Mouse (Mus musculus): ENCODE measurements around the gene Exoc3l.
A peak's percentile ranks its signal among the peaks of the same experiment; 100 is the strongest.

Exoc3l gene

DNA sequence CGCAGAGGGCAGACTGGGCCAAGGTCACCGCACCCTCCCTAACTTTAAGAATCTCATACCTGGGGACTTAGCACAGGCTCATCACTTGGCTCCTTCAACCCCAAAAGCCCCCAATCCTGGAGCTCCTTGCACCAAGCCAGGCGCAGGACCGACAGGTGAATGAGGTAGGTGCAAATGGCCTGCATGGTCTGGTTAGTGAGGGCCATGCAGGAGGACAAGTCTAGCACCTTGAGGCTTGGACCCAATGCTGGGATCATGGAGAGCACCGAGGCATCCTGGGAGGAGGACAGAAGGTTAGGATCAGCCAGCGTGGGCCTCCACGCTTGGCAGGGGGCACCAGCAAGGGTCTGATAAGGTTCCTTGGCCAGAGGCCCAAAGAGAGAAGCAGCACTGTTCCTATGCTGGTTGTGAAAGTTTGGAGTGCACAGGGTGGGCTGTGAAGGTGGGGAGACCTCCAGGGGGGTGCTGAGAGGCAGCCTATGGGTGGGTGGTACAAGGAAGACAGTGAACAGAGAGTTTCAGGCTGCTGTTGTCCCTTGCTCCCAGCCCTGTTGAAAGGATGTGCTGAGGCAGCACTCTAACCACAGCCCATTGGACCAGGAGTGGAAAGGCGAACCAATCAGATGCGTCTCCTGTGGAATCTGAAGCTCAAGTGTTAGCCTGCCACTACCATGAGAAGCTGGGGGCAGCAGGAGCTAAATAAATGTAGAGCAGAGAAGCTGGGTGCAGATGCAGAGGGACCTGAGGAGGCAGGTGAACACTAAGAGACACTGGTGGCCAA, 17.9 kb upstream of the Exoc3l start:
- DNase-seq (ENCODE audit: low read depth, low spot score), result no peak

DNA sequence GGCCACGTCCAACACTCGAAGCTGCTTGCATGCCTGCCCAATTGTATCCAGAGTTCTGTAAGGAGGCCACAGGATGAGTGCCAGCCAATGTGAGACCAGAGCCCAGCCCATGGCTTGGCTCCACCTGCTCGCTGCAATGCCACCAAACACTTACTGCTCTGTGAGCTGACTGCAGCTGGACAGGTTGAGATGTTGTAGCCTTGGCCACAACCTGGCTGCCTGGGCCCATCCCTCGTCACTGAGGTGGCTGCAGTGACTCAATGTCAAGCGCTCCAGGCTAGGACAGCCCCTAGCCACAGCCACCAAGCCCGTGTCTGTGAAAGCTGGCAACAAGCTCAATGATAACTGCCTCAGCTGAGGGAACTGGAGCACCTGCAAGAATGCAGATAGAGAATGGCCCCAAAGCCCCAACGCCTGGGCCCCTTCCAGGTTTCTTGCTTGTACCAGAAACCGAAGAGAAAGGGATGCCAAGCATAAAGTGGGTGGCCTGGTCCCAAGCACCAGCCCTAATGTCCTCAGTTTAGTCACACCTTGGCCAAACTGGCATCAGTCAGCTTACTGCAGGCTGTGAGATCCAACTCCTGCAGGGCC, 17.1 kb upstream of the Exoc3l start:
- no peak for DNase-seq (ENCODE audit: low read depth, low spot score)

DNA sequence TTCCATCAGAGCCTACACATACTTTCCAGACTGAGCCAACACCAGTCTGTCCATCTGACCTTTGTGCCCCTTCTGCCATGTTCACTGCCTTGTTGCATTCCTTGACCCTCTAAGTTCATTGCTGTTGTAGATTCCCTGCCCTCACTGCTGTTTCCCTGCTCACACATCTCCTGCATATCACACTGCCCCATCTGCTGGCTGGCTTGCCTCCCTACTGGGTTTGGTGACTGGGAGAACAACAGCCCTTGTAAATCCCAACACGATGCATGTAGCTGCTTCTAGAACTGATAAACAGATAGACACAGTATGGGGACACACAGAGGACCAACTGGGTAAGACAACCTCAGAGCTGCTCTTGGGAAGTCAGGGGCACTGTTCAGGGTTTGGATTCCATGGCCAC, 15.8 kb upstream of the Exoc3l start:
- DNase-seq (ENCODE audit: low read depth, low spot score), result no peak

DNA sequence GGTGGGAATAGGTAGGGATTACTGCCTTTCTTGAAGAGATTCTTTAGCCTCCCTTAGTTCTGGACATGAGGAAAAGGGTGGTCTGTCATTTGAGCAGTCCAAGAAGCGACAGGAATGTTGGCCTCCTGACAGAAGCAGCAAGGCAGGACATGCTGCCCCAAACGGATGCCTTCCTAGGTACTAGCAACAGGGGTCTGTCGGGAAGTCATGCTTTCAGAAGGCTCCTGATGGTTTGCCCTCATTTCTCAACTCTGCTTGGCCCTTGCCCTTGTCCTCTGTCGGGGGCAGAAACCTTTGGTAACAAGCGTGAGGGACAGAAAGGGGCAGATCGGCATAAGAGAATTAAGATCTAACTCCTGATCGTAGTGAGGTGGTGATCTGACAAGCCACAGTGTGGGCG, 14.2 kb upstream of the Exoc3l start:
- DNase-seq (ENCODE audit: low read depth, low spot score), result no peak

DNA sequence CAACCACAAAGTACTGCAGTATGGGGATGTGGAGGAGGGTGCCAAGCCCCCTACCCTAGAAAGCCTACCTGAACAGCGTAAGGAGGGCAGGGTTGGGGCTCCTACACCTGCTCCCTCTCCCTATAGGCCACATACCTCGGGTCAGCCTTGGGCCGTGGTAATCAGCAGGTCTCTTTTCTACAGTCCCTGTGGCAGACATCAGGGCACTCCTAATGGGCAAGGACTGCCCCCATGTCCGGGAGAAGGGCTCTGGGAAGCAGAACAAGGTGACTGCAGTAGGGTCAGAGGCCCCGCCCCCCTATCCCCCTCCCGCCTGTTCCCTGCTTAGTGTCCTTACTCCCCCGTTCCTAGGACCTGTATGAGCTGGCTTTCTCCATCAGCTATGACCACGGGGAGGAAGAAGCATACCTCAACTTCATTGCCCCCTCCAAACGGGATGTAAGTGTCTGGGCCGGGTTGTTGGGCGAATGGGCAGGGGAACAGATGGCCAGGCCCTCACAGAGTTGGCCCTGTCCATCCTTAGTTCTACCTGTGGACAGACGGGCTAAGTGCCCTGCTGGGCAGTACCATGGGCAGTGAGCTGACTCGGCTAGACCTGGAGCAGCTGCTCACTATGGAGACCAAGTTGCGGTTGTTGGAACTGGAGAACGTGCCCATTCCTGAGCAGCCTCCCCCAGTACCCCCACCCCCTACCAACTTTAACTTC, 13.4 kb upstream of the Exoc3l start:
- DNase-seq (ENCODE audit: low read depth, low spot score), result no peak

DNA sequence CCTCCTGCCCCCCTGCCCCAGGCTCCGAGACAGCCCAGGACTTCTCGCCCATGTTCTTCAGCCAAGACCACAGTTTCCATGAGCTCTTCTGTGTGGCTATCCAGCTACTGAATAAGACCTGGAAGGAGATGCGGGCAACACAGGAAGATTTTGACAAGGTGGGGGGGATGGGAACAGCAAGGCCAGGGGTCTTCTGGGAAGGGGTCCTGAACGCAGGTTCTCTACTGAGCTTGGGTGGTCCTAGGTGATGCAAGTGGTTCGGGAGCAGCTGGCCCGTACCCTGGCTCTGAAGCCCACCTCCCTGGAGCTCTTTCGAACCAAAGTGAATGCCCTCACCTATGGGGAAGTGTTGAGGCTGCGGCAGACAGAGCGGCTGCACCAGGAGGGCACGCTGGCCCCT, 12.5 kb upstream of the Exoc3l start:
- no peak for DNase-seq (ENCODE audit: low read depth, low spot score)

DNA sequence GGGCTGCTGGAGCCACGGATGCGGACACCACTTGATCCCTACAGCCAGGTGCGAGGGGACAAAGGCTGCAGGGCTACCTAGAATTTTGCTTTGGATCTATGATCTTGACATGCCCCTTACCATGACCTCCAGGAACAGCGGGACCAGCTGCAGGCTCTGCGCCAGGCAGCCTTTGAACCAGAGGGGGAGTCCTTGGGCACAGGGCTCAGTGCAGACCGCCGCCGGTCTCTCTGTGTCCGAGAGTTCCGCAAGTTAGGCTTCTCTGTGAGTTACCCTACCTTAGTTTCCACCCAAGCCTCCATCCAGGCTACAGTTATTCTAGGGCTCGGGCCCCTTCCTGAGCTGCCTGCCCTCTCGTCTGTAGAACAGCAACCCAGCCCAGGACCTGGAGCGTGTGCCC, 11.8 kb upstream of the Exoc3l start:
- DNase-seq (ENCODE audit: low read depth, low spot score), result no peak

DNA sequence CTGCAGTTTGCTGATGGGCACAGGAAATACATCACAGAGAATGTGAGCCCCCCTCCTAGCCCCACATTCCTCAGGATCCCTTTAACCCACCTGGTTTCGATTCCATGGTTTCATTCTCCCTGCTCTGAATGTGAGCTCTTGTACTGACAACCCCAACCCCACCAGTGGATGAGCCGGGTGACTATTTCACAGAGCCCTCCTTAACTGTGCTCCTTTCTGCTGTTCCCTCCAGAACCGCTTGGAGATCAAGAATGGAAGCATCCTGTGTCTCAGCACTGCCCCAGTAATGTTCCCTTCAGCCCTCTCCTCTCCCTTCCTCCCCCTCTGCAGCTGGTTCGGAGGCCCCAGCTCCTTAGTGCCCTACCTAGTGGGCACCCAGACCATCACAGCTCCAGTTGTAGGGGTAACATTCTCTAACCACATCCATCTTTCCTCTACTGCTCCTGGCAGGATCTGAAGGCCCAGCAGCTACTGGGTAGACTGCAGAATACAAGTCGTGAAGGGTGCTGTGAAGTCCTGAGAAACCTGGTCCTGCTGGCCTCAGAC, 10.3 kb upstream of the Exoc3l start:
- DNase-seq (ENCODE audit: low read depth, low spot score), result no peak

DNA sequence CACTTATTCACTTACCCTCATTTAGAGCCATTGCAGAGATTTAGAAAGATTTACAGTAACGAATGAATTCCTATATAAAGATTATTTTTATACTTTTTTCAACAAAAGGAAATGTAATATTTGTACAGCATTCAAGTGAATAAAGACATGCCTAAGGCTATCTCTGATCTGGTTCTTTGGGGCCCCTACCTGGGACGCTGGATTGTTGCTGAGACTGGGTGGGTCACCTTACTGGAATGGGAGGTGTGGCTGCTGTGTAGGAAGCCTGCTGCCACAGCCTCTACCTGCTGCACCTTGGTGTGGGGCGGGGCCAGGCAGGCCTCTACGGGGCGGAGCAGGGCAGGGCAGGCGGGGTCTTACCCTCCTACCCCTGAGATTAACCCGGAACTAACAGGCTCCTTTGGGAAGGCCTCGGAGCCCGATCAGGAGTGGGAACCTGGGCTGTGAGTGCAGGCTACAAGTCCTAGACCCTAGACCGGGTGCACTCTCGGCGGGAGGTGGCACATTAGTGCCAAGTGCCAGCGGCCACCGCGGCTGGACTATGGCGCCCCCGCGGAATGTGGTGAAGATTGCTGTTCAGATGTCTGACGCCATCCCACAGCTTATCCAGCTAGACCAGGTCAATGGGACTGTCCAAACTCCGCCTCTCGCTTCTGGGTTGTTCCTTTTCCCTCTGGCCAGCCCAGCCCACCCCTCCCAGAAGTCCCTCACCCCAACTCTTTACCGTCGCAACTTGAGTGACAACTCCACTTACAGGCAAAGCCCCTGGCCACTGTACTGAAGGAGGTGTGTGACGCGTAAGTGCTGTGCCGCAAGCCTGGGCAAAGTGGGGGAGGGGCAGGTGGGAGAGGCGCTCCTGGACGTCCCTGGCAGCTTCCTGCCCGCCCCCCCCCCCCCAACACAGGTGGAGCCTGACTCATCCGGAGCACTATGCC, 9.6 kb upstream of the Exoc3l start, which contains the start of gene Elmo3:
Elmo3 (plus strand) TSS at position 391 of the 935 bp plus-strand sequence.
- no peak for DNase-seq (ENCODE audit: low read depth, low spot score)

DNA sequence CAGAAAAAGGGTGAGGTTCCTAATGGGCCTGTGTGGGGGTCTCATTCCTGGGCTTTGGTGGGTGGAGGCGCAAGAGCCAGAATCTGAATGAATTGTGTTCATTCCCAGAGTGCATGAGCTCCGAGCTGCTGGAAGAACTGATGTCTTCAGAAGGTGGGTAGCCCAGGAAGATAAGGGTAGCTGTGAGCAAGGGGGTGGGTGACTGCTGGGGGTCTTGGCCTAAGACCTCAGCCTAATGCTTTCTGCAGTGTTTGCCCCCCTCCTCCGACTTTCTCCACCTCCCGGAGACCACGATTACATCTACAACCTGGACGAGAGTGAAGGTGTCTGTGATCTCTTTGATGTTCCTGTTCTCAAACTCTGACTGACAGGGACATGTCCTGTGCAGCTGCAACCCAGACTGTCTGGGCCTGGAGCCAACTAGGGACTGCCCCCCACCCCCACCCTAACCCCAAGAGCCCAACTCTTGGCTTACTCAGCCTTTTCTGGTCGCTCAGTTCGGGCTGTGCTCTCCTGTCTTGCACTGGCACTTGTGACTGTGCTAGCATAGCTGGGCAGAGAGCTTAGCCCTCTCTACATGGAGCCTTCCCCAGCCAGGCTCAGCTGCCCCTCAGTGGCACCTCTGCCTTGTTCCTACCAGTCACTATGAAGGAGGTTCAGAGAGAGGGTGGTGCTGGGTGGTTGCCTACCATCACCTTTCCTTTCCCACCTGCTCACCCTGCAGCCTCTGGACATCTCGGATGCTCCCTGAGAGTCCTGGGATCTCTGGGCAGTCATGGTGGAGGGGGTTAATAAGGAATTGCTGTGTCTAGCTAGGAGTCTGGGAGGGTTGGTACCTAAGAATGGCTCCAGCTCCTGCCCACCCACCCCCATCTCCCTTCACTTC, 8.7 kb upstream of the Exoc3l start:
- DNase-seq (ENCODE audit: low read depth, low spot score), result no peak

DNA sequence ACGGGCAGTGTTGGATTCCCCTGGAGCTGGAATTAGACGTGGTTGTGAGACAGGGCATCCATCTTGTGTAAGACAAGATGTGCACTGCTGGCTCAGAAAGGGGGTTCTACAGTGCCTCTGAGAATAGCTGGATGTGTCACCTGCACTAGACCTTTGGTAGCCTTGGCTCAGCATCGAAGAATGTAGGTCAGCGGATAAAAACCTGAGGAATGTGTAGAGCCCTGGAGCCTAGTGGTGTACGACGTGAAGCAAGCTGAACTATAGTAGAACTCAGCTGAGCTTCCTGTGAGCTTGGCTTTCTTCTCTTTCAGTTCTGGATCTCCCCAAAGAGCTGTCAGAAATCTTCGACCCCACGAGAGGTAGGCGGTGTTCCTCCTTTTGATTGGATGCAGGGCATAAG, 8.0 kb upstream of the Exoc3l start:
- no peak for DNase-seq (ENCODE audit: low read depth, low spot score)

DNA sequence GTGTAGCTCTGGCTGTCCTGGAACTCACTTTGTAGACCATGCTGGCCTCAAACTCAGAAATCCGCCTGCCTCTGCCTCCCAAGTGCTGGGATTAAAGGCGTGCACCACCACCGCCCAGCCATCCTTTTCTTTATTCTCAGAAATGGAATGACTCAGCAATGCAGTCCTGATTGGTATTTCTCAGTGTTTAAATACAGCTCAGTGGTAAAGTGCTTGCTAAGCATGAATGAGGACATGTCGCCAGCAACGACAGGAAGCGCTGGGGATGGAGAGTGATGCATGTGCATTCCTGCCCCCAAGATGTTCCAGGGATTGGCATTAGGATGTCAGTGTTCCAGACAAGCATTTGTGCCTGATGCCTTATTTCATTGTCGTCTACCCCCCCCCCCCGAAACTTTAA, 7.5 kb upstream of the Exoc3l start:
- no peak for DNase-seq (ENCODE audit: low read depth, low spot score)

DNA sequence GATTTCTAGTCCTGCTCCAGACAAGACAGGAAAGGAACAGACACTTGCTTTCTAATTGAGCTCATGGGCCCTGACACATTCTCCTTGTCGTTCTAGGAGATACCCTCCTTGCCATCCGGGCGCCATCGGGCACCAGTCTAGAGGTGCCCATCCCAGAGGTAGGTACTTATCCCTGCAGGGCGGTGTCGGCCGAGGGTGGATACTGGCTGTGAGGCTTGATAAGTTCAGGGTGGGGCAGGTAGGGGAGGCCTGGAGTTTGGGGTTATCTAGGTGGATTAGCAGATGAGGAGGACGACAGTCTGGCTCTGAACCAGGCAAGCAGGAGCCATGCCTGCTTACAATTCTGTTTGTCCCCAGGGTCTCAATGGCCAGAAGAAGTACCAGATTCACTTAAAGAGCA, 4.1 kb upstream of the Exoc3l start:
- DNase-seq (ENCODE audit: low read depth, low spot score), result no peak

DNA sequence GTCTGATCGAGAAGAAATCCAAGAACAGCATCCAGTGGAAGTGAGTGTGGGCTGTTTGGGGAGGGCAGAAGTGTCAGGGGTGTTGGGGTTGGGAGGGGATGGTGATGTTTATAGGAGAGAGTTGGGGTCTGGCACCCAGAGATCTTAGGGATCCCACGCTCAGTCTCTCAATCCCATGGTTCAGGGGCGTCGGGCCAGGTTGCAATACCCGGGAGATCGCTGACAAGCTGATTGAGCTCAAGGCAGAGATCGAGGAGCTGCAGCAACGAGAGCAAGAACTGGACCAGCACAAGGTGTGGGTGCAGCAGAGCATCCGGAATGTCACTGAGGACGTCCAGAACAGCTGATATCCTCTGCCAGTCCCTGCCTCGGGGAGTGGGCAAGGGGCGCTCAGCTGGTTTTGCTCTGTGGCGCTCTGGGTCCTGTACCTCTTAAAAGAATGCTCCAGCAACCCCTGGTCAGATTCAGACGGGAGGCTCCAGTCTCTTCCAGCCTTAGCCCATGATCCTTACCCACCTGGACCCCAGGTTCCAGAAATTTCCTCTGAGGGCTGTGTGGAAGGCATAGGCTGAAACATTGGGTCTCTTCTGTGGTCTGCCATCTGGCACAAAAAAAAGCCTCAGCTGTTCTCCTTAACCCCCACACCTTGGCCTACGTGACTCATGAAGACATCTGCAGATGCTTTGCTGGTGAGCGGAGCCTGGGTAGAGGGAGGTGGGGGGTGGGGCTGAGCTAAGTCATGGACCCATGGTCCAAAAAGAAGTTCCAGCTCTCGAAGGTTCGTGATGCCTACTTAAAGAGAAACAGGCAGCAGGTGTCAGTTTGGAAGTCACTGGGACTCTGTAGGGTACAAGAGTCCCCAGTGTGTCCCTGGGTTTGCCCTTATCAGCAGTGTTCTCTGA, 2.7 kb upstream of the Exoc3l start:
- DNase-seq (ENCODE audit: low read depth, low spot score), result no peak

DNA sequence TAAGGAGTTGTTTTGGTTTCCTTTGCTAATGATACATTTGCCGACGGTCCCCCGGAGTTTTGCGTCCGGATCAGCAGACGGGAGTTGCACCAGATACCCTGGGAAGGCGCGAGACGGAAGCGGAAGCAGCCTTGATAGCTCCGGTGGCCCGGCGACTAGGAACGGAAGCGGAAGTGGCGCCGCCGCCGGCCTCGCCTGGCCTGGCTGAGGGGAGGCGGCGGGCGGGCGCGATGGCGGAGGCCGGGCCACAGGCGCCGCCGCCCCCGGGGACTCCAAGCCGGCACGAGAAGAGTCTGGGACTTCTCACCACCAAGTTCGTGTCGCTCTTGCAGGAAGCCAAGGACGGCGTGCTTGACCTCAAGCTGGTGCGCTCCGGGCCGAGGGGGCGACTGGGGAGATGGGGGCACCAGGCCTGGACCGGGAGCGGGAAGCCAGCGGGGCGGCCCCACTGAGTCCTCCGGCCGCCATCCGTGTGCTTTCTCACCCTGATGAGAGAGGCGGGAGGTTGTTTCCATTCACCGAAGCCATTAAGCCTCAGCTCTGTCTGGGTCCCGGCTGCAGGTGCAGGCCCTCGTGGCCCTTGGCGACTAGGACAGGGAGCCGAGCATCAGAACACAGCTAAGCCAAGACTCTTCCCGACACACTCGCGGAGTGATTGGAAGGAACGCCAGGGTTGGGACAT, 1.8 kb upstream of the Exoc3l start, which contains the start of gene E2f4:
E2f4 (plus strand) TSS at position 153 of the 682 bp plus-strand sequence.
- DNase-seq (ENCODE audit: low read depth, low spot score), result peak; percentile 74

DNA sequence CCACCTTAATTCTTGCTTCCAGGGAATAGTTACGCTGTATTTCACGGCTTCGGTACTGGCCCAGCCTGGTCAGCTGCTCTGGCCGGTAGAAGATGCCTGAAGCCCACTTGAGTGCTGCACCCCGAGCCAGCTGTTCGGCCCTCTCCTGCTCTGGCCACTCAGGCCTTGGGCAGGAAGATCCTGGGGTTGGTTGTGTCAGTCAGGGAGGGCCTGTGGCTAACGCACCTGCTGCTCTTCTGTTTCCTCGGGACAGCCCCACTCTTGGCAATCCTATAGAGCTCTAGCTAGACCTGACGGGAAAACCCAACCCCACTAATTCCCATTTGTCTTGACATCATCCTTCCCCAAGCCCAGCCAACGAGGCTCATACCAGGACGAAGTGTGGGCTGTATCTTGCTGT, 645 bp downstream of the Exoc3l start:
- DNase-seq (ENCODE audit: low read depth, low spot score), result no peak

DNA sequence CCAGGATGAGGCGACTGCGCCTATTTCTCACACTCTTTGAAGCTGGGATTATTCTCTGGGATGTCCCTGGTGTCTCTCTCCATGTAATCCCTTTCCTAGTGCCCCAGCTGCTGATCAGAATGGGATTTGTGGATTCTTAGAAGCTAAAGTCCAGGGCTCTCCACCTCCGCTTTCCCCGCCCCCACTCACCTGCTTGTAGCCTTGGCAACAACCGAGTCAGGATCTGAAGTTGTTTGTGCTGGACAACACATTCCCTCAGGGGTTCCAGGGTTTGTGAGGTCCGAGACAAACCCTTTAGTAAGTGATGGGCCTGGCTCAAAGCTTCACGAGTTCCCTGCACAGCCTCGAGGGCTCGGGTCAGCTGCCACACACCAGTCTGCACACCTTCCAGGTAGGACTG, 1.1 kb downstream of the Exoc3l start:
- DNase-seq (ENCODE audit: low read depth, low spot score), result no peak

DNA sequence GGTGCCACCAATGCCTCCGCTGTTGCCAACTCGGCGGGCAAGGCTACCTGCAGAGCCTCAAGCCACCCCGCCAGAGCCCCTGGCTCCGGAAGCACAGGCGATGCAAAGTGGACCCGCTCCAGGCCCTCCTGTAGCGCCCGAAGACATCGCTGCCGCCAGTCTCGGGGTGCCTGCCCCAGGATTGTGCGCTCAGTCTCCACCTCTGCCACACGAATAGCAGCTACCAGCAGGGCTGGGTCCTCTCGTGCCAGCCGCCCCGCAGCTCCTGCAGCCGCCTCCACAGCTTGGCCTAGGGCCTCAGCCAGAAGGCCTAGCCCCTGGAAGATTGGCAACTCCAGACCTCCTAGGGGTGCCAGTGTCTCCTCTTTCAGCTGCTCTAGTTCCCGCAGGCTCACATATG, 2.5 kb downstream of the Exoc3l start:
- DNase-seq (ENCODE audit: low read depth, low spot score), result no peak

DNA sequence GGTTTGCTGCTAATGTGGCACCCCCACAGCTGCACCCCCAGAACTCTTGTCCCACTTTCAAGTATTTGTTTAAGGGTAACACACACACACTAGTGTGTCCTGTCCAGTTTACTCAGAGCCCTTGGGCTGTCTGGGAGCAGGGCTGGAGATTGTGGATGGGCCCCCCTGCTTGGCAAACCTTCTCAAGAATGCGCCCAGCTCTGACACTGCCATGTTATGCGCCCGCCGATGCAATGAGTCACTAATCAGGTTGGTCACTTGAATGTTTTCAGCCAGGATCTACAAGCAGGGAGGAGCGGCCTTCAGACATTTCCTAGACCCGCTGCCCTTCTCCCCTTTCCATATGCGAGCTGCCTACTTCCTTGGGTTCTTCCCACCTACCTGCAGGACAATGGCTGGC, 3.4 kb downstream of the Exoc3l start:
- DNase-seq (ENCODE audit: low read depth, low spot score), result no peak
